Mouse (Mus musculus): ENCODE measurements at regions not wholly inside any gene's neighbourhood (a gene's known extent, or its start where the extent isn't known, plus 50 kb on each side); places are given as distances from the start of the nearest gene placed in this dataset.

GRCm38 (mm10) chr9:32815473-32815872 is 179.5 kb downstream of the Ets1 start:
- no peak for DNase-seq

DNA sequence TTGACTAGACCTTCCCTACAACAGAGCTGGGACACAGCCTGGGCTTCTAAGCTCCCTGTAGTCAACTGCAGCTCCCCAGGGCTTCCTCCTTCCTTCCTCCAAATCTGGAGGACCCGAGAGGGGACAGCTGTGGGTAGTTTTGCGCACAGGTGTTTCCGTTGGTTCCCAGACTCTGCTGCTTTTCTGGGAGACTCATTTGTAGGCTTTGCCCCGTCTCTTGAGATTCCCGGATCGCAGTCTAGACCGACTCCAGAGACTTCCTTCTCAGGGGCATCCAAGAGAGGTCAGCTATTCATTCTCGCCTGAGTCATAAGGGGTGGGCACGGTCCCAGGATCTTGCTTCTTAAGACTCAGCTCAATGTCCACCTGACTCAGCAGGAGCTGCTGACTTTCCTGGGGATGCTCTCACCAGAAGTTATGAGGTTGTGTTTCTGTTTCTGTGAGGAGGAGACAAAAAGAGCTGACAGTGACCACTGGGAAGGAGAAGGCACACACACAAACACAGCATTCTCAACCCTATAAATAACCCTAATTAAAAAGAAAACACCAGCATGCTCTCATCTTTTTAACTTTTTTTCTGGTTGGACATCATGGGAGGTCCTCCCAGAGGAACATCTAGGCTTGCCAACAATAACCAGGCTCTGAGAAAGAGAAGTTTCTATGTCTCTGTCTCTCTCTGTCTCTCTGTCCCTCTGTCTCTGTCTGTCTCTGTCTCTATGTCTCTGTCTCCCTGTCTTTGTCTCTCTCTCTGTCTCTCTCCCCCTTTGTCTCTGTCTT is 180.8 kb downstream of the Ets1 start:
- peak; percentile 77 for DNase-seq

DNA sequence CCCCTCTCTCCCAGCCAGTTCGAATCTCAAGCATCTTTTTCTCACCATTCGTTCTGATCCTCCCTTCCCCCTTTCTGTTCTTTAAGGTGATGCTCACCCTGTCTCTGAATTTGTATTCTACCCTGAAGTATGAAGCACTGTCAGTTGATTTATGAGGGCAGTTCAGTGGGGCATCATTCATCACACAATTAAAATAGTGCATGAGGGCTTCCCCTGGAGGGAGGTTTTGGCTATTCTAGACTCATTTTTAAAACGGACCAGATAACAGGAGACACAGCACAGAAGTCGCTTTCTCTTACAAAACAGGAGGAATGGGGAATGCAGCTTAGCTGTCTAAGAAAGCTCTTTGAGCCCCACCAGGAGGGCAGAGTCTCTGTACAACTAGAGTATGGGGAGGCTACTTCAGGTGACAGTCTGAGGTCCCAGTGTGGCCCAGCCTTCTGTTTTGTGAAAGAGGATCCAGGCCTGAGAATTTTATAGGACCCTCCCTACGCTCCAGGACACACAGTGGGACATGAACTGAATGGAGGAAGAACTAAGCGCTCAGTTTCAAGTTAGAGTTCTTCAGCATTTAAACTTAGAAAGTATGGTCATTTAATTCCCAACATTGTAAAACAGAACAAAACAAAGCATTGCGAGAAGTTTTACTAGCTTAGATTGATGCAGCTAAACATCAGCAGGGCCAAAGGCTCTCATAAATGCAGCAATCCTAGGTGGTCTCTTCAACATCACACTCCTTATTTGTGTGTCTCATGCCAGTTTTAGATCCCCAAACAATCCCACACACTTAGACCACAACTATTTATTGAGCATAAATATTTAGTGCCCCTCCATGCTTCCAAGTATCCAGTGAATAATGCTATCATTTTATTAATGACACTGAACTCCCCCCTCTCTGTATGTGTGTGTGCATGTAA is 181.7 kb downstream of the Ets1 start:
- DNase-seq = peak; percentile 42

DNA sequence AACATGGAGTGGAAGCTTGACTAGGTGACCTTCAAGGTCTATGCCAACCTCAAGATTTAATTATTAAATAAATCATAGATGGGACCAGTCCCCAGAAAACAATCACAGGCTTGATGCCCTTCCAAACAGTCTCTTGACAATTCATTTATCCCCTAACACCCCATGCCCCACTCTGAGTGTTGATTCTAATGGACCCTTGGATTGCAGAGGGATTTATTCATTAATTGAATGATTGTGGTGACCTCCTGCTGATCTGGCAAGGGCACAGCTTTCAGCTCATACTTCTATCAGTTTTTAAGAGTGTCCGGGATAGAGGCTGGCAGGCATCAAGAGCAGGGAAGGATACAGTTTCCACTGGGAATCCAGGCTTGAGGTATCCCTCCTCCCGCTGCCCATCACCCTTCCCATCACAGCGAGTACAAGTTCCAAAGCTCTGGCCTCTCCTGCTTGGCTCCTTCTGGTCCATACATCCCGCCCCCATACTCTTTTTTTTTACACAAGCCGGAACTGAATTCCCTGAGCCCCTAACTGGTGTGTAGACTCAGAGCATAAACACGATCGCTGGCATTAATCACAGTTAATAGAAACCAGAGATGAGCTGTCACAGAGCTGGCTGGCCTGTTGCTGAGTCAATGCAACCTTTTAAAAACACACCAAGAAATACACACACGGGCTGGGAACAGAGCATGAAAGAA is 187.6 kb downstream of the Ets1 start:
- no peak for DNase-seq

GRCm38 (mm10) chr9:32824134-32824531 is 188.1 kb downstream of the Ets1 start:
- no peak for DNase-seq

- DNase-seq = no peak
These were observed 194.4 kb downstream of the Ets1 start for GRCm38 (mm10) chr9:32830268-32830891.

DNA sequence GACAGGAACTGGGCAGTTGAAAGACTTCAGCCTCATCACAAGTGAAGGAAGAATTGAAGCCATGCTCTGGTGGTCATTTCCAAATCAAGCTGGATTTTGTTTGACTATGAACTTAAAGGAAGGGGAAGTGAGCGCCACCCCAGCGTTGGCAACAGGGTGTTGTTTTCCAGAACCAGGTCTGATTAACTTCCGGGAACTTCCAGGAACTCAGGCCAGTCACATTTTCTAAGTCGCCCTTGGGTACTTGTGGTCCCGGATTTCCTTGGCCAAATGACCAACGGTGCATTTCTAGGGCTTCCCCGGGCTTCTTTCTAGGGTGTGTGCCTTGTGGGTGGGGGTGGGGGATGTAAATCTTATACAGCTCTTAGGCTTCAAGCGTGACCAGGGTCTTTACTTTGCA is 197.4 kb downstream of the Ets1 start:
- DNase-seq = no peak

DNA sequence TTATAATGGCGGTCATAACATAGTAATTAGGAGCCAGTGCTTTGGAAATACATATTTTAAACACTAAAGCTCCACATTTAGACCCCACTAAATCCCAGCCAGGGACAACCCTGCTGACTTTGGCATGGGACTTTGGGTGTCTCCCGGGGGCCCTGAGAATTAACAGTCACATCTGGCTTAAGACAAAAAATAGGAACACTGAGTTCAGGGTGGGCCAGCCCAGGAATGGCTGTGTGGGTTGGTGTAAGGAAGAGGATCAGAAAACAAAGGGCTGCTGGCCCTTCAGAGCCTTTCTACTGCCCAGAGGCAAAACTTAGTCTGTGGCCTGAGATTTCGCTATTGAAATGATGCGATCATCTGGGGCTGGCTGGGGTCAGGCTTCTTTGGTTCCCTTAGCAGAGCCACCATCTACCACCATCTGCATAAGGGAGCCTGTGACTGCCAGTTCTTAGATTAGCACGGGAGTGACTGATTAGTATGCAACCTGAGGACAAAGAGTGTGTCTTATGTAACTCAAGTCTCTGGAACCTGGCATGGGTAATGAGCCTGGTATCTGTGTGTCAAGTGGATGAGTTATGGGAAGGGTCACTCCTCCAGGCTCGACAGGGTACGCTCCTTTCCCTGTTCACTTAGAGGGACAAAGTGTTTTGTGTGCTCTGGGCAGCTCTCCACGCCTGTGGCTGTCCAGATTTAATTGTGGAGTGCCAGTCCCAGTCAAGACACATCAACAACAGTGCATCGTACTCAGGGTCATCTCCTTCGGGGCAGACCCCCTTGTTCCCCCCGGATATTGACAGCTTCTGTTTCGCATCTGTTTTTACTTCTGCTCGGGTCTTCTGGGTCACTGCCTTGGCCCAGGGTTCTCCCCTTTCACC is 199.0 kb downstream of the Ets1 start:
- no peak for DNase-seq

DNA sequence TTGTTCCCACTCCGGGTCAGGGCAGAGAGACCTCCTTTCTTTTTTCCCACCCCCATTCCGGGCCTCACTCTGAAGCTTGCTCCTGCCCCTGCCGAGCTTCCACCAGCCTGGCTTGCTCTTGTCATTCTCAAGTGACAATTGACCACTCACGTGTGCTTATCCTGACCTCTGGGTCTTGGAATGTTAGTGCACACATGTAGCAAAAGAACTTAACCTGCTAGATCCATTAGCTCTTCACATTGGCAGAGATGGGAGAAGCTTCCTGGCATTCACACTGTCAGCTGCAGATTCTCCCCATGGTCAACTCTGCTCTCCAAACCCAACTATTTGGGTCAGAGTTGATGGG is 199.6 kb downstream of the Ets1 start:
- DNase-seq = no peak

- no peak for DNase-seq
These were observed 200.3 kb downstream of the Ets1 start for GRCm38 (mm10) chr9:32836371-32836770.

DNA sequence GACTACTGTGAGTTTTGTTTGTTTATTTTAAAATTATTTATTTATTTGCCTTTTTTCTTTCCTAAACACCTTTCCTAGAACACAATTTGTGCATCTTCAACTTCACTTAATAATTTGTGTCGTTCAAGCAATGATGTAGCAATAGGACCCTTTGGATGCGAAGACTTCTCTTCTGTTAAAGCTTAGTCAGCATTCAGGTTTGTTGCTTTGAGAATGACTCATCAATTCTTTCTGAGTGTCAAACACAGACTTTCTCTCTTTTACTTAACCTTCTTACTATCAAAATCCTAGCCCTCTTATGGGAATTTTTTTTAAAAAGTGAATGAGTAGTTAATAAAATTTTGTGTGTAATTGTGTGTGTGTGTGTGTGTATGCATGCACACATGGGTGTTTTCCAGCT is 211.3 kb downstream of the Ets1 start:
- no peak for DNase-seq

- no peak for DNase-seq
These were observed 216.3 kb downstream of the Ets1 start for GRCm38 (mm10) chr9:32852282-32852681.

DNA sequence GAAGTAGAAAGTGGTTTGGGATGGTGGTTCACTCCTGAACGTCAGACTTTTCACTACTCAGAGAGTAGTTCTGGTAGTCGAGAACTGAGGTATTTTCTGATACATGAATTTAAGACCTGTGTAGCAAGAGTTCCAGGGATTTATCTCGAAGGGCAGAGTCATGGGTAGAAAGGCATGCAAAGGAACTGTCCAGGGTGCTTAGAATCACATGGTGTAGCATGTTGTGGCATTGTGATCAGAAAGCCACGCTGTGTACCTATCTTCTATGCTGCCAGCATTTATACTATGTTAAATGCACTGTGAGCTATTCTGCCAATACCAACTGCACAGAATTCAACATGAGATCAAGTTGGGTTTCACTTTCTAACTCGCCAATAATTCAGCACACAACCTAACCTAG is 227.3 kb downstream of the Ets1 start:
- peak; percentile 17 for DNase-seq

DNA sequence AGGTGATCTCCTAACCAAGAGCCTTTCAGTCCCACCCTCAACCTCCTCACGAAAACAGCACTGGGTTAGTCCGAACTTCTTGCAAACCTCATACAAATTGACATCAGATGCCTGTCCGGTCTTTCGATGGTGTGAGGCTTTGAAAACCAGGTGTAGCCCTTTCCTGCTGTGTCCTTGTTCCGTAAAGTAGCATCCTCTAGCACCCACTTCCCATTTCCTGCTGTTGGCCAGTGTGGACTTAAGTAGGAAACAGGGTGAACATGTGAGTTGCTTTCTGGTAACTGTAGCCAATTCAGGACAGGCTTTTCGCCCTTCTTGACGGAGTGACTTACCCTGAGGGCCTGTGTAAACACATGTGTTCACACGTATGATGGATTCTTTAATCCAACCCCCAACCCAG is 232.9 kb downstream of the Ets1 start:
- no peak for DNase-seq

- DNase-seq = peak; percentile 35
These were observed 238.4 kb downstream of the Ets1 start for GRCm38 (mm10) chr9:32874306-32874875.

GRCm38 (mm10) chr9:32882819-32883587 is 247.0 kb downstream of the Ets1 start:
- no peak for DNase-seq

DNA sequence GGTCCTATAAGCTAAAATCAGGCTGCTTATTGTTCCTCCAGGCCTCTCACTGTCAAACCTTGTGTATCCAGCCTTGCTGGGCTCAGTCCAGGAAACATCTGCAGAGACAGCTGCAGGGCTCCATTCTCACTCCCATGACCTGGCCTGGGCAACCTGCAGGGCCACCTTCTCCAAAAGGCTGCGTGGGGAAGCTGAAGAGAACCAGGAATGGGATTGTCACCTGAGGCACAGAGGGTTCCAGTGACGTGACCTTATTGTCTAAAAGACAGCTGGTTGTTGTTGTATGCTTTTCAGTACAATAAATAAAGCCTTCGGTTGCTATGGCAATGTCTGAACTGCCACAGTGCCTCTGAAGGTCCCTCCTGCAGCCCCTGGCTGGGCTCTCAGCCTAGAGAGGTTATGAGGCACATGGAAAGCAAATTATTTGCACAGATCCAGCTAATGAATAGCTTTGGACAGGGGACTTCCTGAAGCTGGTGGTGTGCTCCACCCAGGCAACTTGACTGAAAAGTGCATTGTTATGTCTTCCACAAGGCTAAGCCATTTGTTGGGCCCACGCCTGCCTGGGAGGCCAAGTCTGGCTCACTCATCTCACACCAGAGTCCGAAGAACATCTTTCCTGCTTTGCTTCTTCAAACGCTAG is 250.1 kb downstream of the Ets1 start:
- DNase-seq = peak; percentile 55

DNA sequence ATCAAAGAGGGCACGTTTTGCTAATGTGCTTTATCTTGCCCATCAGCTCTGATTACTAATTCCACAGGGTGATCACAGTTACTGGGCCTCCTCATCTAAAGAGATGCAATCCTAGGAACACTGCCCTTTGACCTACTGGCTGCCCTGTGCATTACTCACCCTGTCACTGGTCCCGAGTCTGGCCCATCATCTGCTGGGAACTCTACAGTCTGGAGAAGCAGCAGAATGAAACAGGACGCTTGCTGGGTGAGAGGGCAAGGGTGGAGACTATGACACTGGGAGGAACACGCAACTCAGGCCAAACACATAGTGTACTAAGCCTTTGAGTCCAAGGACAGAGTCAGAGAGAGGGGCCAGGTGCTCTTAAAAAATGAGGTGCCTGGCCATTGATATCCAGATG is 263.8 kb downstream of the Ets1 start:
- no peak for DNase-seq

DNA sequence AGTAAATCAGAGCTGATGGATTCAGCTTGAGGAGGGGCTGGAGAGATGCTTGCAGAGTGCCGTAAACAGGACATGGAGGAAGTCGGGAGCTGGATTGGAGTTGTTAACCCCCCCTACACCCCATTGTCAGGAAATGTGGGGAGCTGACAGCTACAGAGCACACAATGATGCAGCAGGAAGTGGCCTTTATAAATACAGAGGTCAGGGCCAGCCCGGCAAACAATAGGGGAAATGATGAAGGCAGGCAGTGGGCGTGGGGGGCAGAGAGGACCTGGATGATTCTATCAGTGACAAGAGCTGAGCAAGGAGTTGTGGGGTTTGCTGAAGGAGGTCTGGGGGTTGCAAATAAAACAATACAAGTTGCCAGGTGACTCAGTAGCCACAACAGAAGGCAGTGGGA is 265.3 kb downstream of the Ets1 start:
- DNase-seq = peak; percentile 77

DNA sequence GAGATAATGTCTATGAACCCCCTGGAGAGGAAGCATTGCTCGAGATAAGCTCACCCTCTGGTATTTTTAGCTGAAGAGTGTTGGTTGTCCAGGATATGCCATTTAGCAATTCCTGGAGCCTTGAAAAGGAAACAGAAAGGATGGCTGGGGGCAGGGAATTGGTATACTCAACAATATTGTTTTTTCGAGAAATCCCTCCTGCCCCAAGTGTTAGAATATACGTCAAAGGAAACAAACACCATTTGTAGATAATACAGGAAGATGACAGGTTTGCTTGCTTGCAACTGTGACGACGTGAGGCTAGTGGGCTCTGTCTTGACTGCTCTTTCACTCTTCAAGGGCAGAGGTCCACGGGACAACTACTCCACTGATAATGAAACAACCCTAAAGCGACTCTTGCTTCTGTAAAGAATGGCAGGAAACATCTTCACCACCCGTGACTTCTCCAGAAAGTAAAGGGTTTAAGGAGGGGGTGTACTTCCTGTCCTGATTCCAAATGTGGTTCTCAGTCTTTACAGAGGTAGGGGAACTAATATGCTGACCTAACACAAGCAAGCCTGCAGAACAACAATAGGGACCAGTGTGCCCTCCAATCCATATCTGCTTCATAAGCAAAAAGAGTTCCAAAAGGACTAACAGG is 270.3 kb downstream of the Ets1 start:
- DNase-seq = peak; percentile 47

Measured in kidney, postnatal 10 days (tissue).